In genomic region chr9:24696405-24696778, GRCm38 (mm10) we compare ENCODE assay signal across 10 mouse cellular contexts. TPM values are rescaled to one million over a fixed set of nuclear protein-coding genes. Genes with fewer than 3 reads are reported as not detected.
DNase-seq lines count a peak whose midpoint lies in the region; ATAC-seq and TF ChIP-seq lines count a peak whose summit lies in the region.
"Had no signal": no experiment of that assay in that cellular context is flagged by ENCODE, and none has a peak within 500 bp of the region (broad histone marks: within the 10 kb centered on the region; RNA-seq: fewer than 3 reads in every experiment).

No protein-coding gene starts in this region.

- no peak for TF ChIP-seq POLR2A in kidney, adult 2 months (IDR thresholded peaks at IDR 0.05; ENCODE audit: low read depth, low read length)

- H3K4me1 ChIP-seq in kidney, embryonic 16.5 days (ENCODE audit: insufficient read depth, low read length), result peaks cover 11% of the 10 kb centered on the region
- H3K4me1 ChIP-seq in kidney, adult 2 months (ENCODE audit: control insufficient read depth, insufficient read depth, low read length), result no peaks in the 10 kb centered on the region
- H3K4me1 ChIP-seq in embryonic facial prominence, embryonic 13.5 days, result peaks cover 8% of the 10 kb centered on the region
- H3K4me1 ChIP-seq in hindbrain, postnatal 0 days (ENCODE audit: insufficient read depth, low read length), result no peaks in the 10 kb centered on the region
- H3K4me1 ChIP-seq in midbrain, embryonic 16.5 days (ENCODE audit: control insufficient read depth, insufficient read depth, low read length), result peaks cover 4% of the 10 kb centered on the region

- peaks cover 19% of the 10 kb centered on the region for H3K27me3 ChIP-seq in kidney, embryonic 16.5 days (ENCODE audit: insufficient read depth, low read length)
- H3K27me3 ChIP-seq in kidney, adult 2 months (replicated peaks; ENCODE audit: control insufficient read depth, insufficient read depth, low read length), result no peaks in the 10 kb centered on the region
- H3K27me3 ChIP-seq in embryonic facial prominence, embryonic 13.5 days, result peaks cover 28% of the 10 kb centered on the region
- H3K27me3 ChIP-seq in hindbrain, postnatal 0 days (ENCODE audit: insufficient read depth, low read length), result no peaks in the 10 kb centered on the region
- H3K27me3 ChIP-seq in midbrain, embryonic 16.5 days (ENCODE audit: control insufficient read depth, insufficient read depth, low read depth, low read length), result no peaks in the 10 kb centered on the region

- TF ChIP-seq CTCF in kidney, adult 2 months (conservative IDR thresholded peaks at IDR 0.05; ENCODE audit: insufficient read depth, insufficient read length, low read depth, low read length), result no peak
- TF ChIP-seq CTCF in hindbrain, postnatal 0 days (IDR thresholded peaks at IDR 0.05; ENCODE audit: low read depth), result no peak

- peaks cover 5% of the 10 kb centered on the region; the same call in 1 of the 2 replicates for H3K9me3 ChIP-seq in kidney, embryonic 16.5 days (ENCODE audit: low read length)
- H3K9me3 ChIP-seq in embryonic facial prominence, embryonic 13.5 days, result peaks cover 3% of the 10 kb centered on the region; the same call in 1 of the 2 replicates
- H3K9me3 ChIP-seq in hindbrain, postnatal 0 days (ENCODE audit: low read length), result 0 out of 2 replicates have a peak, but pooled peaks cover 3% of the 10 kb centered on the region
- H3K9me3 ChIP-seq in midbrain, embryonic 16.5 days (replicated peaks; ENCODE audit: control insufficient read depth, low read length, poor library complexity, severe bottlenecking), result no peaks in the 10 kb centered on the region

- 15% methylated on average over 9 of the region's 9 CpGs for WGBS in kidney, embryonic 16.5 days
- 17% methylated on average over 9 of the region's 9 CpGs for WGBS in kidney, adult 2 months
- 15% methylated on average over 9 of the region's 9 CpGs for WGBS in embryonic facial prominence, embryonic 13.5 days
- 16% methylated on average over 9 of the region's 9 CpGs for WGBS in hindbrain, postnatal 0 days
- WGBS in midbrain, embryonic 16.5 days, result 19% methylated on average over 9 of the region's 9 CpGs

- DNase-seq in kidney, adult 2 months, result no peak
- no peak for DNase-seq in hindbrain, postnatal 0 days (ENCODE audit: low spot score)
- no peak for DNase-seq in right cerebral cortex, postnatal 14 days
- no peak for DNase-seq in layer of hippocampus, adult 8-10 months (ENCODE audit: low spot score in 2 of 2)
- DNase-seq: gastrocnemius, postnatal 36 days had no signal

- peak; percentile 31; the same call in 1 of the 2 replicates for ATAC-seq in kidney, embryonic 16.5 days (ENCODE audit: low FRiP score, low TSS enrichment)
- ATAC-seq in embryonic facial prominence, embryonic 13.5 days (ENCODE audit: insufficient number of reproducible peaks, insufficient read depth, low FRiP score, low TSS enrichment, low read depth), result no peak
- ATAC-seq in hindbrain, postnatal 0 days, result no peak
- peak; percentile 57 for ATAC-seq in midbrain, embryonic 16.5 days
- no peak for ATAC-seq in cerebellum, adult (ENCODE audit: insufficient number of reproducible peaks, low FRiP score, low TSS enrichment)

- peak overlapping the region; percentile 89 for H3K4me2 ChIP-seq in kidney, embryonic 16.5 days (replicated peaks; ENCODE audit: low read depth, low read length)
- H3K4me2 ChIP-seq in embryonic facial prominence, embryonic 13.5 days, result peak overlapping the region; percentile 94
- H3K4me2 ChIP-seq in hindbrain, postnatal 0 days (ENCODE audit: low read depth, low read length), result peak overlapping the region; percentile 92
- H3K4me2 ChIP-seq in midbrain, embryonic 16.5 days (ENCODE audit: low read length), result peak overlapping the region; percentile 92

- H3K36me3 ChIP-seq in kidney, embryonic 16.5 days (ENCODE audit: insufficient read depth, low read length), result no peaks in the 10 kb centered on the region
- H3K36me3 ChIP-seq in kidney, adult 2 months (ENCODE audit: control insufficient read depth, insufficient read depth, low read length), result no peaks in the 10 kb centered on the region
- H3K36me3 ChIP-seq in embryonic facial prominence, embryonic 13.5 days, result no peaks in the 10 kb centered on the region
- H3K36me3 ChIP-seq in hindbrain, postnatal 0 days (ENCODE audit: insufficient read depth, low read length), result no peaks in the 10 kb centered on the region
- H3K36me3 ChIP-seq in midbrain, embryonic 16.5 days (ENCODE audit: control insufficient read depth, insufficient read depth, low read length), result no peaks in the 10 kb centered on the region

- H3K9ac ChIP-seq in kidney, embryonic 16.5 days (replicated peaks; ENCODE audit: low read length), result no peak overlapping the region; the same call in 1 of the 2 replicates
- peak overlapping the region; percentile 70 for H3K9ac ChIP-seq in embryonic facial prominence, embryonic 13.5 days
- H3K9ac ChIP-seq in hindbrain, postnatal 0 days (replicated peaks; ENCODE audit: low read length), result peak overlapping the region; percentile 52
- H3K9ac ChIP-seq in midbrain, embryonic 16.5 days (ENCODE audit: low read depth, low read length), result peak overlapping the region; percentile 56

- peak overlapping the region; percentile 49 for H3K4me3 ChIP-seq in kidney, embryonic 16.5 days (ENCODE audit: low read length)
- H3K4me3 ChIP-seq in kidney, adult 2 months (ENCODE audit: insufficient read depth, low read depth, low read length), result no peak overlapping the region
- H3K4me3 ChIP-seq in embryonic facial prominence, embryonic 13.5 days, result peak overlapping the region; percentile 48
- peak overlapping the region; percentile 51 for H3K4me3 ChIP-seq in hindbrain, postnatal 0 days (ENCODE audit: low read length)
- H3K4me3 ChIP-seq in midbrain, embryonic 16.5 days (ENCODE audit: low read depth, low read length), result peak overlapping the region; percentile 51

- no peak overlapping the region for H3K27ac ChIP-seq in kidney, embryonic 16.5 days (ENCODE audit: low read length)
- H3K27ac ChIP-seq in kidney, adult 2 months (ENCODE audit: insufficient read depth, low read depth, low read length), result no peak overlapping the region
- H3K27ac ChIP-seq in embryonic facial prominence, embryonic 13.5 days, result no peak overlapping the region
- no peak overlapping the region for H3K27ac ChIP-seq in hindbrain, postnatal 0 days
- no peak overlapping the region for H3K27ac ChIP-seq in midbrain, embryonic 16.5 days (ENCODE audit: low read length)

RNA-seq across cellular contexts. Expression of gene Dpy19l2, which starts 0.3 kb away (rescaled TPM):
- polyA plus RNA-seq in kidney, embryonic 16.5 days (2015; fragmentation: Nextera tagmentation; extraction: Ambion mirVana), result not detected in 2 replicates
- not detected in 2 replicates for polyA plus RNA-seq in kidney, adult 2 months (2012; rRNA removed)
- 0.32 and 0.70 TPM in 2 replicates for polyA plus RNA-seq in embryonic facial prominence, embryonic 13.5 days (2015; fragmentation: Nextera tagmentation; extraction: Ambion mirVana)
- 0.78 and 1.1 TPM in 2 replicates for total RNA-seq in hindbrain, postnatal 0 days (2014; rRNA removed)
- polyA plus RNA-seq in hindbrain, postnatal 0 days (2015; fragmentation: Nextera tagmentation; extraction: Ambion mirVana), result 0.63 and 0.68 TPM in 2 replicates
- 0.39 and 0.70 TPM in 2 replicates for polyA plus RNA-seq in midbrain, embryonic 16.5 days (2015; fragmentation: Nextera tagmentation; extraction: Ambion mirVana)
- total RNA-seq in layer of hippocampus, adult 8-10 months (2022), result under 1 TPM; 0.56 to 0.71 (median 0.57) TPM
- total RNA-seq: gastrocnemius, postnatal 36 days; MEL had no signal

Comparison
In these comparisons a context has a peak if more than half of its experiments do, and no peak if none do; other contexts are left out.
1. ATAC-seq: peak in kidney, embryonic 16.5 days (single experiment) and midbrain, embryonic 16.5 days (single experiment); none in embryonic facial prominence, embryonic 13.5 days (single experiment), hindbrain, postnatal 0 days (single experiment) and cerebellum, adult (single experiment).
2. Peak in every context shown above with its lines, with median percentiles within 50 percentile points of each other: H3K4me2 ChIP-seq.